Mouse (Mus musculus) thymus, postnatal 0 days (tissue): Measurements from ENCODE around the gene Tinagl1. TPM values are rescaled to one million over a fixed set of nuclear protein-coding genes. Genes with fewer than 3 reads are reported as not detected.

ENCODE experiments used
- DNase-seq: peaks from one replicate; pipeline ENCODE4 v3.0.0-alpha.2; 2015; ENCODE audit warnings: low spot score
- polyA plus RNA-seq: library from polyadenylated mRNA; unstranded; fragments of >200 nt; fragmentation: Nextera tagmentation; extraction: Ambion mirVana; gene quantifications from 2 replicates; pipeline ENCODE4 v1.2.1, GENCODE M21; 2015

Tinagl1 gene
- polyA plus RNA-seq, 1 experiment from 2014 or later, result 52.2 TPM

DNA sequence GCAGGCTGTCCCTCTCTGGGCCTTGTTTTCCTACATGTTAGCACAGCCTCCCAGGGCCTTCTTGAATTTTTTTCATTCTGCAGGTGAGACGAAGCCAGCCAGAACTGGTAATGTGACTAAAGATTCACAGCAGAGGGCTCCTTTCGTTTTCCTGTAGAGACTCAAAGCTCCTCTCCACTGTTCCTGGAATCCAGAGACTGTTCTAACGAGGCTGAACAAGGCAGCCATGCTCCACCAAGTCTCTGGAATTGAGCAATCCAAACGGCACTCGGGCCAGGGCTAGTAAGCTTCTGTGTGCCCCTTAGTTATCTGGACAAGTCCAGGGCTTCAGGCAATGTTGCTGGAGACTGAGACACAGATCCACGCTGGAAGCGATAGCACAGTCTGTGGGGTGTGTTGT is 2.6 kb upstream of the Tinagl1 start:
- DNase-seq, result no peak

GRCm38 (mm10) chr4:130177087-130177486 is 2.2 kb upstream of the Tinagl1 start:
- no peak for DNase-seq

GRCm38 (mm10) chr4:130176156-130176720 is 1.3 kb upstream of the Tinagl1 start:
- DNase-seq, result no peak

DNA sequence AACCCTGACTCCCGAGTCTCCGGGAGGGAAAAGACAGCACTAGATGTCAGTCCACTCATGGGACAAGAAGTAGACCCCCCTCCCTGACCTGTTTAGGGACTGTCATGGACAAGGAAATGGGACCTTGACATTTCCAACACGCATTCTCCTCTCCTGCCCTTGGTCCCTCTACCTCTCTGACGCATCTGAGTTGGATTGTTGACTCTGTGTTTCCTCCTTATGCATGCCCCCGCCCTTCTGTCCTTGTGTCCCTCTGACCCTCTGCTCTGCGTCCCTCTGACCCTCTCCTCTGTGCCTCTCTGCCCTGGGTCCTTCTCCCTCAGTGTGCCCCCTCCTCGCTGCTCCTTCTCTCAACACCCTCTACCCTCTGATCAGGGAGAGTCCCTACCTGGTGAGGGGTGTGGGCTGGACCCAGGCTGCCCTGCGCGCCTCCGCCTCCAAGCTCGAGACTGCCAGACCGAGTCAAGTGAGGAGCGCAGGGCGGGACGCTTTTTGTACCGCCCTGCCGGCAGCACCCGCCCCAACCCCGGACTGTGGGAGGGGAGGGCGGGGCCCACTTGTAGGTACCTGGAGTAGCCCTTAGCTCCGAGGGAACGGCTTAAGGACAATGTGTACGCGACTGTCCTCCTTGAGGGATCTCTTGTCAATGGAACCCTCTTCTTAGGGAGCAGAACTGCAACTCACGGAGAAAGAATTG is 439 bp downstream of the Tinagl1 start:
- no peak for DNase-seq

DNA sequence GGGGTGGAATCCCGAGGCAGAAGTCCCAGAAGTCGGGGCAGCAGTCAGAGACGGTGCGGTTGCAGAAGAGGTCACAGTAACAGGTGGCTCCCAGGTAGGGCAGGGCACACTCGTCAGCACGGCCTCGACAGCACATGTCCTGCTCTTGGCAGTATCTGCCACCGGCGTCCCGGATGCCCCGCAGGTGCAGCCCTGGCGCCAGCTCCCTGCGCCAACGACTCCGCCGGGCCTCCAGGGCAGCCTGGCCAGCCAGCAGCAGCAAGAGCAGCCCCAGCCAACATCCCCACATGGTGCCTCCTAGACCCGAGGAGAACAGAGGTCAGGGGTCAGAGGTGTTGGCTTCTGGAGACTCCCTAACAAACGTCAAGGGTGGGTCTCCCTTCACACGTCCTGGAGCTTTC is 1.0 kb downstream of the Tinagl1 start:
- DNase-seq, result no peak

- no peak for DNase-seq
Observed at GRCm38 (mm10) chr4:130173060-130173822, 1.7 kb downstream of the Tinagl1 start.

DNA sequence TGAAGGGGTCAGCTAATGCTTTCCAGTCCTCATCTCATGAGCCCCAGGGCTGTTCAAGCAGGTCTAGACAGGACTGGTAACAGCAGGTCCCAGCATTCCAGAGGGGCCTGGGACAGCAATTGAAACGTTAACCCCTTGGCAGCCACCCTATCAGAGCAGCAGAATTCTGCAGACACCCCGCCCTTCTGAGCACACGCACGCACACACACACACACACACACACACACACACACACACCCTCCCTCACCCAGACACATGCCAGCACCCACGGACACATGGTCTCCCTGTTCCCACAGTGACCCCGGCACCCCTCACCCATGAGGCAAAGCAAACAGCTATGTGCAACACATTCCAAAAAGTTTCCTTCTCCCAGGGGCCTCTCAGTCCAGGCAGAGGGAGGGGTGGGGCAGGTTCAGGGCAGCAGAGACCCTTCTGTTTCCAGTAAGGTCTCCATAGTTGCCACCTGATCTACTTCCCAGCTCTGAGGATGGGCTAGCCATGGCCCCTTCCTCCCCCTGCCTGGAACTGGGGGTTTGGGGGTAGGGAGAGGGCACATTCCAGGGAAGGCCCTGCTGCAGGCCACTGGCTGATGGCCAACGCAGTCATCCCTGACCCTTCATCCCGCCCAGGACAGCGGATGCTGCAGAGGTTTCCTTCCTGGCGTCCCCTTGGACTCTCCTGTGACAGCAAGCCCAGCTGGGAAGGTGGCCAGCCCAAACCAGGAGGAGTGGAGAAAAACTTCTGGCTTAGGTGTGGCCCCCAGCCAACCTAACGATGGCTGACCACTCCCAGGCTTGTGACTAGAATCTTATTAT is 2.8 kb downstream of the Tinagl1 start:
- DNase-seq, result no peak

DNA sequence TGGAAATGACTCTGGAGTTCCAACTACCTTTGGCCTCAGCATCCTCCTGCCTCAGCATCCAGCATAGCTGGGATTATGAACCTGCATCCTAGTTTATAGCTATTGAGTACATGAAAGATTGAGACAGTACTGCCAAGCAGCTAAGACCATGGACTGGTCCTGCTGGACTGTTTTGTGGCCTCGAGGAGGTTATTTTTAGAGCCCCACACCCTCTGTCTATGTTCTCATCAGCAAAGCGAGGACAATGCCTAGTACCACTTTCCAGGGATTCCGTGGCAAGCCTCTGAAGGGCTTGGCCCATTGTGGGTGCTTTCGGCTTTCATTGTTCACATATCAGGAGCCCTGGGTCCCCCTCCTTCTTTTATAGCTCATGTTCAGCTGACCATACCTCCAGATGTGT is 4.6 kb downstream of the Tinagl1 start:
- no peak for DNase-seq

- no peak for DNase-seq
Observed at GRCm38 (mm10) chr4:130169411-130169971, 5.4 kb downstream of the Tinagl1 start.

DNA sequence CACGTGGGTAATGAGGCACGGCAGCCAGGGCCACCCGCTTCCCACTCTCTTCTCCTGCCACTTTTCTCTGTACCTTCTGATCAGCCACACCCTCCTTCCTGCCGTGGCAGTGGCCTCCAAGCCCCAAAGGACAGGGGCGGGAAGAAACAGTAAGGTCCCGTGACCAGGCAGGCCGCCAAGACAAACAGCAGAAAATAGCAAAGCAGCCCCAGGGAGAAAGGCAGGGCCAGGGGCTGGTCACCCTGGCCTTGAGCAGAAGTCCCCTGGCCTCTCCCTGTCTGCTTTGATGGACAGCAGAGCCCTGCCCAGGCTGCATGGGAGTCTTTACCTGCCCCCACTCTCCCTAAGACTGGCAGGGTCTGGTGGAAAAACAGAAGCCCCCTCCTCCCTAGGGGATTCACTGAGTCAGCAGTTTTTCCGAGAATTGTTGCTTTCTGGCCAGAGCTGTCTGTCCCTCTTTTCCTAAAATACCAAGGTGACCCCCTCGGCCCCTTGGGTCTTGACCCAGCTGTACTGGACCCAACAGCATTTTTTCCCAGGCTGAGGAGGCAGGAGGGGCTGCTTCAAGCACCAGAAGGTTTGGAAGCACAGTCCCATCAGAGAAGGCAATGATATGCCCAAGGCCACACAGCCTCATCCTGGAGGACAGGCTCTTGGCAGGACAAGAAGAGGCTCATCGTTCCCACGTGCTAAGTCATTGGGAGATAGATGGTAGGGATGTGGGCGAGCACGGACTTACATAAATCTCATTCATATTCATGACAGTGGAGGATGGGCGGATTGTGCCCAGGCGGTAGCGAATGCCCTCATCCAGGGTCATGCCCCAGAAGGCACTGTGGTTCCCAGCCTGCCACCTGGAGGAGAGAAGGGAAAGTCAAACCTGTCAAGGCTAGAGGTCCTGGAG is 6.4 kb downstream of the Tinagl1 start:
- no peak for DNase-seq

DNA sequence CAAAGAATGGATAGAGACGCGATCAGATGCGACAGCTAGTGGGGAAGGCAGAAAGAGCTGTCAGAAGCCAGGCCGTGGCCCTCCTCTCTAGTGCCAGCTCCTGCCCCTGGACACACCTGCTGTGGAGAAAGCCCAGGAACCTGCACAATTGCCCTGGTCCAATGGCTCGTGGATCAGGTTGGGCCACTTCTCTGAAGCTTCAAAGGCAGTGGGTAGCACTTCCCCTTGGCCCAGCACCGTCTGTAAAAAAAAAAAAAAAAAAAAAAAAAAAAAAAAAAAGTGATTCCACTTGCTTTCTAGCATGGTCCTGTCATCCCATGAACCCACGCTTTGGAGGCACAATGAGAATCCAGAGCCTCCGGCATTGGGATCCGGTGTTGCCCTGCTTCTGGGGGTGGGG is 7.1 kb downstream of the Tinagl1 start:
- DNase-seq, result no peak

DNA sequence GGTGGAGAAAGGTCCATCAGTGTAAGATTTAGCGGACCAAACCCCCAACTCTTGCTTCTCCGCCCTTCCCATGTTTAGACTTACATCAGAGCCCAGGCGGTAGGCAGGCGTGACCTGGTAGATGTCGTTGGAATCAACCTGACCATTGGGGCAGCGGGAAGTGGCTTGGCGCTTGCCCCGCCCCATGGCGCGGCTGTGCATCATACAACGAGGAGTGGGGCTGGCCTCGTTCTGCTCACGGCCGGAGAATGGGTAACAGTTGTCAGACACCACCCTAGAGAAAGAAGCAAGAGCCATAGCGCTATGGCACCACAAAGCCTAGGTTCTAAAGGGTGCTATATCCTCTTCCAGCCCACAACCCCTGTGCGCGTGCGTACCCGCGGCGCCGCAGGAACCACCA is 7.6 kb downstream of the Tinagl1 start:
- no peak for DNase-seq

DNA sequence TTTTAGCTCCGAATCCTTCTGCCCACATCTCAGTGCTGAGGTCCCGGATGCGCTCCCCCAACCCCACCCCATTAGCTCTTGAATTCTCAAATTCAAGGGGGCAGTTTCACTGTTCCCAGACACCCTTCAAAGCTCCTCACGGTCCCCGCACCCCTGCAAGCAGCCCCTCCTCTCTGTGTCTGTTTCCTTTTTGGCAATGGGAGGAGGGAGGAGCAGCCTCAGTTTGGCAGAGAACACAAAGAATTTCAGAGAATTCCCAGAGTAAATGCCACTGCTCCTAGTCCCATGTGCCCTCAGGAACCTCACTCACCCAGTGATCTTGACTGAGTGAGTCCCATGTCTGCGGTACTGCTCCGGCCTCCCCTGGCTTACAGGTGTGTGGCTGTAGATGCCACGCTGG is 8.3 kb downstream of the Tinagl1 start:
- no peak for DNase-seq

DNA sequence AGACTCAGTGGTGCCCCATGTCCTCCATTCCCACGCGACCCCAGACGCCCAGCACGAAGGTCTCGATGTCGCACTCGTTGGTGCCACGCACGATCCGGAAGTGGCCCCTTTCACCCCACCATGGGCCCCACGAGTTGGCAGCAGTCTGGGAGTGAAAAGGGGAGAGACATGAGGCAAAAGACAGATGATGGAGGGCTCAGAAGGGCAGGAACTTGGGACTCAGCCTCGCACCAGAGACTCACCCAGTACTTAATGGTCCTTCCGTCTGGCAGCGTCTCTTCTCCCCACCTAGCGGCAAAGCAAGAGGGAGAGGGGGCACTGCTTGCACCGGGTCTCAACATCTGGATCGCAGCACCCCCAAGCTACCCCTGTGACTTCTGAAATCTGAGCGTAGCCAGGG is 8.9 kb downstream of the Tinagl1 start:
- DNase-seq, result no peak

- DNase-seq, result no peak
Observed at GRCm38 (mm10) chr4:130164121-130164520, 10.8 kb downstream of the Tinagl1 start.

GRCm38 (mm10) chr4:130163391-130163861 is 11.5 kb downstream of the Tinagl1 start:
- no peak for DNase-seq

DNA sequence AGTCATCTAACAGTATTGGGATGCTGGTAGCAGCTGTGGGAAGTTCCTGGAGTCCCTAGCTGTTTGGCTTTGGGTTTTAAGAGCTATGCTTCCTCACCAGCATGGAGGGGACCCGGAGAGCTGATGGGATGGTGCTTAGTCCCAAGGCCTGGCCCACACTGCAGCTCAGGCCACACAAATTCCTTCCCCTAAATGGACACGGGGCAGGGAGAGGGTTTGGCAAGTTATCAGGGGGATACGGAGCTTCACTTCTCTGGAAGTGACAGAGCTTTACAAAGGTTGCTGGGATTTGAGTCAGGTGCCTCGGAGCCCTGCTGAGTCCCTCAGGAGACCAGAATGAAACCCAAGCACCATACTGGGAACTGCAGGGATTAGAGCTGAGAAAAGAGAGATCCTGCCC is 13.6 kb downstream of the Tinagl1 start:
- DNase-seq, result no peak

GRCm38 (mm10) chr4:130156812-130157371 is 18.0 kb downstream of the Tinagl1 start:
- no peak for DNase-seq

DNA sequence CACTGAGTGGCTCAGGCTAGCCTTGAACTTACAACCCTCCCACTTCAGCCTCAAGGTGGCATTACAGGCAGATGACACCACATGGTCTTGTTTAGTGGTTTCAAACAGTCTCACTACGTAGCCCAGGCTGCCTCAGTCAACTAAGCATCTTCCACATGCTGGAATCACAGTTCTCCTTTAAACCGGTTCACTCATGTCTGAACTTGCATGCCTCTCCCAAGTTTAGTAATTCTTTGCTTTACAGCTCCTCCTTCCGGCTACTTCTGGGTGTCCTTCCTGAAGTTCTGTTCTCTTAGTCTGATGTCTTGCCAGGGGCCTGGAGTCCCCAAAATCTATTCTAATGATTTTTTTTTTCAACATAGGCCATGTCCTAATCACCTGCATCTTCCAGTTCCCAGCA is 20.7 kb downstream of the Tinagl1 start:
- no peak for DNase-seq

GRCm38 (mm10) chr4:130148405-130148804 is 26.5 kb downstream of the Tinagl1 start:
- no peak for DNase-seq
